Mouse (Mus musculus) liver, adult 2 months (tissue): ENCODE measurements around the gene Inpp4b. TPM values are rescaled to one million over a fixed set of nuclear protein-coding genes. Genes with fewer than 3 reads are reported as not detected.

Experiments used
- DNase-seq: peaks from one replicate; pipeline ENCODE4 v3.0.0-alpha.2; 2011; ENCODE audit warnings: low read depth, low spot score; ENCODE audit errors: extremely low read depth
- H3K27ac ChIP-seq: fragments of 200-500 bp; replicated peaks from 2 replicates; pipeline ENCODE4 v1.5.1; 2012; ENCODE audit warnings: low read depth, mild to moderate bottlenecking, control low read depth, inconsistent platforms, low read length; ENCODE audit not compliant: insufficient read depth
- H3K27me3 ChIP-seq: fragments of 200-500 bp; 2 replicates; pipeline ENCODE4 v1.6.1; 2012; ENCODE audit warnings: mild to moderate bottlenecking, moderate library complexity, low read length, inconsistent platforms; ENCODE audit not compliant: control insufficient read depth, insufficient read depth
- H3K36me3 ChIP-seq: fragments of 200-500 bp; 2 replicates; pipeline ENCODE4 v1.6.1; 2012; ENCODE audit warnings: low read length, inconsistent platforms; ENCODE audit not compliant: control insufficient read depth, insufficient read depth
- H3K4me1 ChIP-seq: fragments of 200-500 bp; 2 replicates; pipeline ENCODE4 v1.6.1; 2011; ENCODE audit warnings: low read length; ENCODE audit not compliant: control insufficient read depth, insufficient read depth
- H3K4me3 ChIP-seq: fragments of 200-500 bp; 2 replicates; pipeline ENCODE4 v1.5.1; 2011; ENCODE audit warnings: low read depth, mild to moderate bottlenecking, control low read depth, low read length, moderate library complexity; ENCODE audit not compliant: insufficient read depth
- H3K79me2 ChIP-seq: fragments of 200-500 bp; 2 replicates; pipeline ENCODE4 v1.6.1; 2012; ENCODE audit warnings: inconsistent platforms, mild to moderate bottlenecking, low read length, moderate library complexity; ENCODE audit not compliant: control insufficient read depth, insufficient read depth
- H3K9ac ChIP-seq: fragments of 200-500 bp; 2 replicates; pipeline ENCODE4 v1.6.1; 2012; ENCODE audit warnings: low read depth, mild to moderate bottlenecking, control low read depth, inconsistent platforms, low read length
- CTCF ChIP-seq: fragments of 200-500 bp; IDR thresholded peaks from 2 replicates; pipeline ENCODE4 v1.5.1; 2011; ENCODE audit warnings: low read depth, low read length, control low read depth
- POLR2A ChIP-seq: fragments of 200-500 bp; IDR thresholded peaks from 2 replicates; pipeline ENCODE4 v1.6.1; 2011; ENCODE audit warnings: low read length, control low read depth; ENCODE audit not compliant: insufficient read depth; ENCODE audit errors: extremely low read depth
- WGBS: fragments of 180-500 bp; shearing (Covaris S2); methylation state at CpG from one replicate; pipeline ENCODE4 v1.1.7; 2018; 5-methylcytosine and 5-hydroxymethylcytosine counted together
- polyA plus RNA-seq: library from polyadenylated mRNA; depleted of rRNA; stranded (reverse); fragments of >200 nt; gene quantifications from 2 replicates; pipeline ENCODE4 v1.2.3, GENCODE M21; 2012
- total RNA-seq: library from RNA; depleted of rRNA; stranded (reverse); fragments of >200 nt; gene quantifications from 2 replicates; pipeline ENCODE4 v1.2.3, GENCODE M21; 2014

Gene Inpp4b
- total and polyA plus RNA-seq, 2 experiments = 0.20 to 3.6 TPM

DNA sequence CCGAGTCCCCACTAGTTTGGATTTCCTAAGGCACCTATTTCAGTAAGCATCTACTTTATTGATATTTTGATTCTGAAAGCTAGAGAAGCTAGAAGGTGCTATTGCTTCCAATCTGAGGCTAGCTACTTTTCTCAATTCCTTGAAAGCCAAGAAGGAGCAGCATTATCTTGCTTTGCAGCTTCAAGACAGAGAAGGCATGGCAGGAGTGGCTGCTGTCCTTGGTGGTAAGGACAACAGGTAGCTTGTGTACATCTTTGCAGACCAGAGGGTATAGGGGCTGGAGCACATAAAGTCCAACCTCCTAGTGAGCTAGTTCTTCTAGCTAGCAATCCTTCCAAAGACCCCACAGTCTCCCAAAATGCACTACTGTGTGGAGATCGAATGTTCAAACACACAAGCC is 152.5 kb downstream of the Inpp4b start:
- Histone ChIP-seq H3K4me1 (no peaks in the 10 kb centered on the region), H3K4me3 (no peak overlapping the region), H3K9ac (no peak overlapping the region), H3K27ac (no peak overlapping the region), H3K27me3 (no peaks in the 10 kb centered on the region), H3K79me2 (no peaks in the 10 kb centered on the region), H3K36me3 (no peaks in the 10 kb centered on the region)
- no peak for DNase-seq
- WGBS = 75% methylated on average over 2 of the region's 2 CpGs
- TF ChIP-seq CTCF (no peak), POLR2A (no peak)

DNA sequence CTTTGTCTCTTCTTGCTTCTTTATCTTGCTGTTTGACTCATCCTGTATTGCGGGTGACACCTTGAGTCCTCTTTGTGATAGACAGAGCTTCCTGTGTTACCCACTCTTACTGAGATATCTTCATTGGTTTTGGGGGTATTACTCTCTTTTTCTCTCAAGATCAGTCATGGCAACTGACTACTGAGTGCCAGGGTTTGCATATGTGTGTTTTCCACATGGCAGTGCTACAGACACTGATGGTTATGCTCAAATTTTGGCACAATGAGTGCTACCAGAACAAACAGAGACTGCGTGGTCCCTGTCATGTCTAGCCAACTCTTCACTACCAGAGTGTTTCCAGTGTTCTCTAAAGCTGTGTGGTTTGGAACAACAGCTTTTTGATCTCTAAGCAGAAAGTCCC is 155.3 kb downstream of the Inpp4b start:
- 78% methylated on average over 2 of the region's 2 CpGs for WGBS

DNA sequence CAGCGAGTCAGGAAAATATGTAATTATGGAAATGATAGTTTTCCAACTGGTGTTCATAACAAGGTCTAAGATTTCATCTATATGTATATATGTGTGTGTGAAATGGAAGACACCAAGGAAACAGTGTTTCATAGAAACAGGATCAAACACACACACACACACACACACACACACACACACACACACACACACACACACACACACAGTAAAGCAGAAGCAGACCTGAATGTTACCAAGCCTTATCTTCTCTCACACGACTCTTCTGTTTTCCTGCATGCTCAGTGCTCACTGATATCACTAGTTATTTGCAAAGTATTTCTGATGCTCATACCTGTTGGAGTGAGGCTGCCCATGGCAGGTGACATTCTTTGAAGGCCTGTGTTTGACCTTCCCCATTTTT is 159.9 kb downstream of the Inpp4b start:
- Histone ChIP-seq H3K79me2 (no peaks in the 10 kb centered on the region), H3K36me3 (no peaks in the 10 kb centered on the region), H3K4me3 (no peak overlapping the region), H3K4me1 (no peaks in the 10 kb centered on the region), H3K9ac (no peak overlapping the region), H3K27me3 (no peaks in the 10 kb centered on the region), H3K27ac (no peak overlapping the region)
- no peak for DNase-seq
- 71% methylated on average over 2 of the region's 2 CpGs for WGBS
- no peak for TF ChIP-seq POLR2A
- TF ChIP-seq CTCF = no peak

More for the DNA sequence above, 155.3 kb downstream of the Inpp4b start:
- Histone ChIP-seq H3K4me3 (no peak overlapping the region), H3K79me2 (no peaks in the 10 kb centered on the region), H3K36me3 (no peaks in the 10 kb centered on the region), H3K27me3 (no peaks in the 10 kb centered on the region), H3K27ac (no peak overlapping the region), H3K4me1 (no peaks in the 10 kb centered on the region), H3K9ac (no peak overlapping the region)
- no peak for TF ChIP-seq CTCF
- no peak for TF ChIP-seq POLR2A
- DNase-seq = peak; percentile 0

DNA sequence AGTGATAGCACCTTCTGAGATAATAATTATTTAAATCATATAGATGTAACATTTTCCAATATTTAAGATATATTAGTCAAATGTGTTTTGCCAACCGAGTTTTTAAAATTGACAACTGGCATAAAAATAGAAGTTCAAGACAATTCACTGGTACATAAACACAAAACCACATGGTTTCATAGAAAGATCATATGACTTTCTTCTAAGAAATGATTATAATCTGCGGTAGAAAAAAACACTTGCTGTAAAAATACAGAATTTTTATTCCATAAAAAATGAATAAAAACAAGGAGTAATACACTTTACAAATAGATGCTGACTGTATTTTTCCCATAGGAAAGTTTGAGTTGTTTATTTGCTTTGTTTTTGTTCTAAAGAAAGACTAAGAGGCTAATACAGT is 160.6 kb downstream of the Inpp4b start:
- no peaks in the 10 kb centered on the region for H3K36me3 ChIP-seq
- H3K9ac ChIP-seq = no peak overlapping the region
- no peak for DNase-seq
- H3K4me3 ChIP-seq = no peak overlapping the region
- H3K79me2 ChIP-seq = no peaks in the 10 kb centered on the region
- no peaks in the 10 kb centered on the region for H3K27me3 ChIP-seq
- H3K4me1 ChIP-seq = no peaks in the 10 kb centered on the region
- H3K27ac ChIP-seq = no peak overlapping the region
- TF ChIP-seq CTCF (no peak), POLR2A (no peak)
- 69% methylated on average over 2 of the region's 2 CpGs for WGBS

DNA sequence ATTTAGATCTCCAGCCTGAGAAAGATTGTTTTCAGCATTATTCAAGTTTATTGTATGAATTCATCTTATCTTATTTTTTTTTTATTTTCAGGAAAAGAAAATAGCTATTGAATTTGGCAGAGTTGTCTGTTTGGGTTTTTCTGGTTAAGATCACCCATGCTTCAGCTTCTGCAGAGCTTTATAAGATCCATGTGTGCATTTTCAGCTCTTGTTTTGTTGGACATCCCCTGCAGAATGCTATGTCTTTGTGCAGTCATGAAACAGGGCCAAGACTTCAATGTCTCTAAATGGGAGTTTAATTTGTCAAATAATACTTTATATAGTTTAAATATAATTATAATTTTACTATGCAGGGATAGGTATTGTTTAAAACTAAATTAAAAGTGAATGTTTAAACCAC is 170.5 kb downstream of the Inpp4b start:
- Histone ChIP-seq H3K27me3 (no peaks in the 10 kb centered on the region), H3K4me1 (no peaks in the 10 kb centered on the region), H3K9ac (no peak overlapping the region), H3K36me3 (no peaks in the 10 kb centered on the region), H3K27ac (no peak overlapping the region), H3K4me3 (no peak overlapping the region), H3K79me2 (no peaks in the 10 kb centered on the region)
- TF ChIP-seq CTCF (no peak), POLR2A (no peak)
- DNase-seq = no peak

DNA sequence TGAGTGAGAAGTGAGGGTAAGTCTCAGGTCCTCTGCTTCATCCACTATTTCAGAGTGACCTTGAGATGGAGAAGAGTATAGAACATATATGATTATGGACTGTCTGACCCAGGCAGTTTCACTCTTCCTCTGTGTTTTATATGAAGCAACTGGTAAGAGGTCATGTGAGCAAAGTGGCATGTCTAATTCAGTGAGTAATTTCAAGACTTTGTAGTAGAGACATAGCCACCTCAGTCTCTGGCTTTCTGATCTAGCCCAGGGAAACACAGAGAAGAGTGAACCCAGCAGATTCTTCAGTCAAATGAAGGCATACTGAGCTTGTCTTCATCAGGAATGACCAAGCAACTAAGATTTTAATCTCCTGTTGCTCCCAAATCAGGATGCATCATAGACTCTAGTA is 172.1 kb downstream of the Inpp4b start:
- no peaks in the 10 kb centered on the region for H3K36me3 ChIP-seq
- no peaks in the 10 kb centered on the region for H3K79me2 ChIP-seq
- DNase-seq = no peak
- TF ChIP-seq POLR2A (no peak), CTCF (no peak)
- H3K4me3 ChIP-seq = no peak overlapping the region
- no peak overlapping the region for H3K27ac ChIP-seq
- H3K4me1 ChIP-seq = no peaks in the 10 kb centered on the region
- H3K9ac ChIP-seq = no peak overlapping the region
- no peaks in the 10 kb centered on the region for H3K27me3 ChIP-seq

DNA sequence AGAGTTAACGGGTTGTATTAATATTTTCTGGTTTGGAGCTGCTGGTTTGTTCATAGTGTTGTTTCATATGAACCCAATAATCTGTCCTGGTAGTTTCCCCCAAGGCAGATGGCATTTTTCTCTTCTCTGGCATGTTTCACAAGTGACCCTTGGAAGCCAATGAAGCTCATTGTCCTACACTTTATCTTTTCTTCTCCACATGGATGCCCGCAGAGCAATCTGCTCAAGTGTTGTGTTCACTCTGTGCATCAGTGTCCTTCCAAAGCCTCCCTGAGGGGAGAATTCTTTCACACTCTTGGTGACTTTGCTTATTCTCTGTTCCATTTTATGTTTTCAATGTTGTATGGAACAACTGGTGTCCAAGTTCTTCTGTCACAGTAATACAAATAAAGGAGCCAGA is 179.7 kb downstream of the Inpp4b start:
- WGBS = 87% methylated on average over 2 of the region's 2 CpGs
- H3K79me2 ChIP-seq = no peaks in the 10 kb centered on the region

More for the DNA sequence above, 179.7 kb downstream of the Inpp4b start:
- DNase-seq = no peak
- H3K4me3 ChIP-seq = no peak overlapping the region
- H3K4me1 ChIP-seq = no peaks in the 10 kb centered on the region
- no peak for TF ChIP-seq CTCF
- no peaks in the 10 kb centered on the region for H3K36me3 ChIP-seq
- H3K27me3 ChIP-seq = no peaks in the 10 kb centered on the region
- H3K27ac ChIP-seq = no peak overlapping the region
- H3K9ac ChIP-seq = no peak overlapping the region
